Mouse (Mus musculus): ENCODE data around the gene Cdc42se2.

DNA sequence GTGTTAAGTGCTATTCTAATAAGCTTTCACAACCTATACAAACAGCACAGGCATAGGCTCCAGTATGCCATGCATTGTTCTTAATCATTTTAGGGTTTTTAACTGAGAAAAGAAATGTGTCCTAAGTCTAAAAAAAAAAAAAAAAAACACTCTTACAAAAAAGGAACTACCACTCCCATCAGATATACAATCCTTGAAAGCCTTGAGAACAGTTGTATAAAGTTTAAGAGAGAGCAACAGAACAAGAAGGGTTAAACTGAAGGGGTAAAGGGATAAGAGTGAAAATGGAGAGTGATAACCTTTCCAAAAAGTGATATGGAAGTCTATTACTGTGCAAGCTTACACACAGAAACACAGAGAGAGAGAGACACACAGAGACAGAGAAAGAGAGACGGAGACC lies 7.5 kb downstream of the Cdc42se2 start:
- TF ChIP-seq CTCF (IDR thresholded peaks at IDR 0.05; ENCODE audit: low read depth, low read length), result no peak
- TF ChIP-seq POLR2A (IDR thresholded peaks at IDR 0.05; ENCODE audit: extremely low read depth, insufficient read depth, low read length), result no peak
